Mouse (Mus musculus): ENCODE measurements around the gene 4930432M17Rik.

DNA sequence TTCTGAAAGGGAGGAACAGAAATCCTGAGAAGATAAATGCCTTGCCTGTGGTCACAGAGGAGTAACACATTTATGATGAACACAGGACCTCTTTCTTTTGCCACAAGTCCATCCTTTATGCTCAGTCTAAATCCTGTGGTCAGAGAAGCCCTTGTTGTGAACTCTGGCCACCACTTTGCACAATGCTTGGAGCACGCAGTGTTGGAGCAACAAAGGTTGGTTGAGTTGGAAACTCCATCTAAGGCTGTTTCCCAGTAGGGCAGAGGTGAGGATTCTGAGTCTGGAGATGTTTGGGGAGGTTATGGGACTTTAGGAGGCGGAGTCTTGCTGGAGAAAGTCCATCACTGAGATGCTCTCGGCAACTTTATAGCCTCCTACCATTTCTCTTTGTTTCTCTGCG, 36.5 kb downstream of the 4930432M17Rik start:
- TF ChIP-seq POLR2A (IDR thresholded peaks at IDR 0.05; ENCODE audit: insufficient read length, low read depth) (no peak), TCF12 (IDR thresholded peaks at IDR 0.05; ENCODE audit: insufficient read depth, poor library complexity, severe bottlenecking) (no peak), MYOG (IDR thresholded peaks at IDR 0.05; ENCODE audit: control insufficient read depth in 1 of 3, insufficient read depth in 1 of 3, insufficient read length in 2 of 3, low read depth in 2 of 3) (no peak), USF1 (IDR thresholded peaks at IDR 0.05; ENCODE audit: low read depth) (no peak), POLR2AphosphoS2 (IDR thresholded peaks at IDR 0.05; ENCODE audit: insufficient read length, low read depth) (no peak), TCF3 (IDR thresholded peaks at IDR 0.05; ENCODE audit: insufficient read length, low read depth) (no peak), MAX (IDR thresholded peaks at IDR 0.05; ENCODE audit: low read depth) (no peak), E2F4 (IDR thresholded peaks at IDR 0.05; ENCODE audit: insufficient read depth) (no peak)
